Mouse (Mus musculus): Measurements from ENCODE around the gene Ceacam19. TPM values are rescaled to one million over a fixed set of nuclear protein-coding genes. Genes with fewer than 3 reads are reported as not detected.

Ceacam19 gene
- under 1 TPM; 0.40 to 0.75 TPM for total RNA-seq (2023)

GRCm38 (mm10) chr7:19887849-19888248 lies at the start of gene Ceacam19:
Ceacam19 (minus strand) TSS chr7:19887965.

GRCm38 (mm10) chr7:19920506-19921261 lies 32.9 kb upstream of the Ceacam19 start, which contains the start of gene Pvr:
Pvr (minus strand) TSS chr7:19921160.

GRCm38 (mm10) chr7:19861199-19861598 lies 26.6 kb downstream of the Ceacam19 start, which contains the start of gene Ceacam16:
Ceacam16 (minus strand) TSS chr7:19861299.

GRCm38 (mm10) chr7:19851858-19852570 lies 35.8 kb downstream of the Ceacam19 start, which contains the start of gene Gm19345:
Gm19345 (plus strand) TSS chr7:19852003.

Other genes with a start within 250 kb of the Ceacam19 start
- 10 to 100 TPM; 50.7 to 55.8 TPM for gene Clptm1, start 222.9 kb downstream of the Ceacam19 start, total RNA-seq (2023)
- 10 to 100 TPM; 29.8 to 43.2 TPM for gene Apoc2, start 210.0 kb downstream of the Ceacam19 start, total RNA-seq (2023)
- gene Gm44805, start 206.5 kb downstream of the Ceacam19 start, total RNA-seq (2023): under 1 TPM in 1 of 2 experiments, not detected in 1; 0.91 TPM
- gene Apoc4, start 206.5 kb downstream of the Ceacam19 start, total RNA-seq (2023): not detected
- gene Apoc1, start 195.3 kb downstream of the Ceacam19 start, total RNA-seq (2023): 1 to 10 TPM; 2.0 to 4.6 TPM
- gene Apoe, start 188.8 kb downstream of the Ceacam19 start, total RNA-seq (2023): 10 to 100 TPM; 61.2 to 81.9 TPM
- gene Tomm40, start 172.5 kb downstream of the Ceacam19 start, total RNA-seq (2023): 10 to 100 TPM; 28.3 to 28.6 TPM
- gene Nectin2, start 137.5 kb downstream of the Ceacam19 start, total RNA-seq (2023): under 1 TPM; 0.53 to 0.82 TPM
- not detected for gene Bcam, start 116.9 kb downstream of the Ceacam19 start, total RNA-seq (2023)
- gene Cblc, start 91.2 kb downstream of the Ceacam19 start, total RNA-seq (2023): not detected
- 10 to 100 TPM; 27.6 to 32.1 TPM for gene Bcl3, start 65.2 kb downstream of the Ceacam19 start, total RNA-seq (2023)
- gene Gm19345, start 36.0 kb downstream of the Ceacam19 start, total RNA-seq (2023): not detected
- gene Ceacam16, start 26.7 kb downstream of the Ceacam19 start, total RNA-seq (2023): 1 to 10 TPM; 1.4 to 2.3 TPM
- gene Pvr, start 33.2 kb upstream of the Ceacam19 start, total RNA-seq (2023): 1 to 10 TPM; 4.0 to 5.9 TPM
- under 1 TPM in 1 of 2 experiments, not detected in 1; 0.31 TPM for gene Igsf23, start 62.8 kb upstream of the Ceacam19 start, total RNA-seq (2023)
- not detected for gene Ceacam20, start 77.4 kb upstream of the Ceacam19 start, total RNA-seq (2023)
- gene Nlrp9b, start 103.5 kb upstream of the Ceacam19 start, total RNA-seq (2023): not detected
- not detected for gene Vmn1r91, start 211.7 kb upstream of the Ceacam19 start, total RNA-seq (2023)
- not detected for gene Gm16442, start 234.6 kb upstream of the Ceacam19 start, total RNA-seq (2023)